26 mouse cellular contexts compared by ENCODE assay signal in the genomic region with DNA sequence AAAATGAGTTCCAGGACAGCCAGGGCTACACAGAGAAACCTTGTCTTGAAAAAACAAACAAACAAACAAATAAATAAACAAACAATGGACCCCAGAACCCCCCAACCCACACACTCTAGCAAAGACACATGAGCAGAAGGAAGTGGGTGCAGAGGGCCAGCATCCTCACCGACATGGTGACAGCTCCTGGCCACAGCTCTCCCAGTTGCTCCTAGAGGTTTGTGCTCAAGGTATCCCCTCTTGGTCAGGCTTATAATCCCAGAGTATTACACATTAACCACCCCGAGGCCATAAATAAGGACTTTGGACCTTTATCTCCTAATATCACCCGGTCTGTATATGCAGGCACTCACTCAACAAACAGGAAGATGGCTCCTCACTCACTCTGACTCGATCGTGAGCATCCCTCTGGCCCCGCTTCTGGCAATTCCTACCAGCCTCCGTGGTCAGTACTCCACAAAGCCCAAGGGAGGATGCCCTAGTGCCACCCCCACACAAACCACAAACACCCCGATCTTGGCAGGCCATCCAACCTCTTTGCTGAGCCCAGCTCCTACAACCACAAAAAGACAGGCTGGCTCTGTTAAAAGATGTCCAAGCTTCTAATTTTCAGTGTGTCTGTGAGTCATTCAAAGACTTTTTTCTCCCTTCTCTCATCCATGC. TPM values are rescaled to one million over a fixed set of nuclear protein-coding genes. Genes with fewer than 3 reads are reported as not detected.
DNase-seq lines count a peak whose midpoint lies in the region; ATAC-seq and TF ChIP-seq lines count a peak whose summit lies in the region.
"Had no signal": no experiment of that assay in that cellular context is flagged by ENCODE, and none has a peak within 500 bp of the region (broad histone marks: within the 10 kb centered on the region; RNA-seq: fewer than 3 reads in every experiment).

A gene (minus strand): TSS at position 227 of the 663 bp plus-strand sequence.

- H3K36me3 ChIP-seq in intestine, embryonic 14.5 days (ENCODE audit: control insufficient read depth, insufficient read depth, low read length): no peaks in the 10 kb centered on the region
- H3K36me3 ChIP-seq in stomach, embryonic 14.5 days (ENCODE audit: control insufficient read depth, insufficient read depth, low read length): no peaks in the 10 kb centered on the region
- H3K36me3 ChIP-seq: heart, embryonic 12.5 days; hindbrain, embryonic 13.5 days; limb, embryonic 15.5 days; lung, embryonic 15.5 days; midbrain, embryonic 13.5 days had no signal

- no peak within 1 kb of the TSS for H3K4me3 ChIP-seq in layer of hippocampus, adult 2 months
- H3K4me3 ChIP-seq in intestine, embryonic 14.5 days (ENCODE audit: low read depth, low read length): peak within 1 kb of the TSS; percentile 14; the same call in 1 of the 2 replicates
- no peak within 1 kb of the TSS for H3K4me3 ChIP-seq in stomach, embryonic 14.5 days (ENCODE audit: low read depth, low read length)
- H3K4me3 ChIP-seq: heart, embryonic 12.5 days; hindbrain, embryonic 13.5 days; limb, embryonic 15.5 days; lung, embryonic 15.5 days; midbrain, embryonic 13.5 days had no signal

- no peaks in the 10 kb centered on the region for H3K27me3 ChIP-seq in intestine, embryonic 14.5 days (replicated peaks; ENCODE audit: control insufficient read depth, insufficient read depth, low read length)
- no peaks in the 10 kb centered on the region for H3K27me3 ChIP-seq in stomach, embryonic 14.5 days (ENCODE audit: control insufficient read depth, insufficient read depth, low read length)
- H3K27me3 ChIP-seq: limb, embryonic 15.5 days; lung, embryonic 15.5 days had no signal

- H3K9me3 ChIP-seq in intestine, embryonic 14.5 days (ENCODE audit: control insufficient read depth, low read length): no peaks in the 10 kb centered on the region
- no peaks in the 10 kb centered on the region for H3K9me3 ChIP-seq in stomach, embryonic 14.5 days (ENCODE audit: control insufficient read depth, low read depth, low read length)
- H3K9me3 ChIP-seq: heart, embryonic 12.5 days; hindbrain, embryonic 13.5 days; limb, embryonic 15.5 days; lung, embryonic 15.5 days; midbrain, embryonic 13.5 days had no signal

- H3K4me2 ChIP-seq in intestine, embryonic 14.5 days (ENCODE audit: low read length): peak within 1 kb of the TSS; percentile 42
- no peak within 1 kb of the TSS for H3K4me2 ChIP-seq in stomach, embryonic 14.5 days (replicated peaks; ENCODE audit: low read depth, low read length)
- H3K4me2 ChIP-seq: heart, embryonic 12.5 days; hindbrain, embryonic 13.5 days; limb, embryonic 15.5 days; lung, embryonic 15.5 days; midbrain, embryonic 13.5 days had no signal

- no peak within 1 kb of the TSS for H3K9ac ChIP-seq in intestine, embryonic 14.5 days (ENCODE audit: low read length)
- H3K9ac ChIP-seq in stomach, embryonic 14.5 days (replicated peaks; ENCODE audit: low read depth, low read length): no peak within 1 kb of the TSS
- H3K9ac ChIP-seq: heart, embryonic 12.5 days; hindbrain, embryonic 13.5 days; limb, embryonic 15.5 days; lung, embryonic 15.5 days; midbrain, embryonic 13.5 days had no signal

- 52% methylated on average over 8 of the region's 8 CpGs for WGBS in intestine, embryonic 14.5 days
- WGBS in stomach, embryonic 14.5 days: 71% methylated on average over 8 of the region's 8 CpGs

- 0 out of 2 replicates have a peak within 1 kb of the TSS, but pooled peaks have one; percentile 20 for H3K27ac ChIP-seq in layer of hippocampus, adult 2 months
- no peak within 1 kb of the TSS for H3K27ac ChIP-seq in intestine, embryonic 14.5 days (ENCODE audit: low read depth)
- H3K27ac ChIP-seq in stomach, embryonic 14.5 days (ENCODE audit: low read length): no peak within 1 kb of the TSS
- H3K27ac ChIP-seq: hindbrain, embryonic 13.5 days; limb, embryonic 15.5 days; lung, embryonic 15.5 days; midbrain, embryonic 13.5 days had no signal

- no peak for DNase-seq in layer of hippocampus, adult 2 months (ENCODE audit: low spot score in 2 of 2)
- DNase-seq in layer of hippocampus, postnatal 36 days: no peak
- peak; percentile 92 for DNase-seq in 3T3-L1 (ENCODE audit: low read depth, low spot score)
- no peak for DNase-seq in intestine, embryonic 14.5 days (ENCODE audit: low spot score)
- no peak for DNase-seq in frontal cortex, postnatal 14 days (ENCODE audit: low spot score in 2 of 2)
- no peak for DNase-seq in cerebellum, postnatal 36 days
- no peak for DNase-seq in right cerebral cortex, adult 18-20 months
- DNase-seq: adrenal gland, postnatal 10 days; cerebellum, postnatal 25 days; gastrocnemius, postnatal 10 days; heart, adult 11 months; heart, postnatal 14 days; right cerebral cortex, postnatal 14 days; thymus, postnatal 25 days had no signal

- 0 out of 2 replicates have a peak, but pooled peaks have one; percentile 8 for ATAC-seq in intestine, embryonic 14.5 days (replicated peaks; ENCODE audit: low FRiP score, low TSS enrichment, low read depth)
- ATAC-seq in stomach, embryonic 14.5 days (ENCODE audit: insufficient number of reproducible peaks, insufficient read depth, low FRiP score, low read depth): no peak
- ATAC-seq: inflammation-experienced regulatory T-cells, adult 6 months; midbrain, embryonic 13.5 days had no signal

- H3K4me1 ChIP-seq in intestine, embryonic 14.5 days (replicated peaks; ENCODE audit: control insufficient read depth, insufficient read depth, low read length): peaks cover 12% of the 10 kb centered on the region
- peaks cover 12% of the 10 kb centered on the region for H3K4me1 ChIP-seq in stomach, embryonic 14.5 days (ENCODE audit: control insufficient read depth, insufficient read depth, low read length)

- no peak for TF ChIP-seq CTCF in layer of hippocampus, adult 2 months (conservative IDR thresholded peaks at IDR 0.05)

RNA-seq across cellular contexts. Expression of the gene that starts here (rescaled TPM):
- total RNA-seq in layer of hippocampus, adult 2 months (2021): not detected
- not detected for total RNA-seq in layer of hippocampus, postnatal 36 days (2021)
- polyA plus RNA-seq in intestine, embryonic 14.5 days (2014; fragmentation: Nextera tagmentation; extraction: Ambion mirVana): 776 and 848 TPM in 2 replicates
- polyA plus RNA-seq in stomach, embryonic 14.5 days (2014; fragmentation: Nextera tagmentation; extraction: Ambion mirVana): 30.0 and 39.7 TPM in 2 replicates
- total RNA-seq: gastrocnemius, postnatal 10 days; layer of hippocampus, adult 8-10 months; left cerebral cortex, adult 18-20 months; left cerebral cortex, postnatal 36 days had no signal
- polyA plus RNA-seq: forebrain, embryonic 11.5 days; hindbrain, embryonic 13.5 days; inflammation-experienced regulatory T-cells, adult 6 months; midbrain, embryonic 13.5 days; neural tube, embryonic 14.5 days had no signal

Comparison
In these comparisons a context has a peak if more than half of its experiments do, and no peak if none do; other contexts are left out.
1. RNA of the gene that starts here (polyA plus RNA-seq): 776 to 848 TPM in intestine, embryonic 14.5 days; 30.0 to 39.7 TPM in stomach, embryonic 14.5 days; every median in the first group is over 10 times any median in the second.